Mouse (Mus musculus): ENCODE measurements around the gene Mybl2. TPM values are rescaled to one million over a fixed set of nuclear protein-coding genes. Genes with fewer than 3 reads are reported as not detected.
"Not testable (repeated sequence)": the region's sequence is repeated elsewhere in the genome, so short reads cannot be mapped to it uniquely, and the experiment has no call there.

The Mybl2 gene
- 10 to 100 TPM; 10.6 TPM for total RNA-seq (2021)
- long read RNA-seq, experiment 1, transcript Mybl2-201 (14 exons, 3,651 nt): major isoform, 5 of 7 reads
- long read RNA-seq, experiment 1, partial matches to known transcripts: 1 of 7 reads
- long read RNA-seq, experiment 1, other reads (novel, unspliced or antisense): 1 of 7 reads
- long read RNA-seq, experiment 2, transcript Mybl2-201 (14 exons, 3,651 nt): major isoform, 9 of 15 reads
- long read RNA-seq, experiment 2, partial matches to known transcripts: 1 of 15 reads
- long read RNA-seq, experiment 2, other reads (novel, unspliced or antisense): 5 of 15 reads

- peak; percentile 89 to 93 for DNase-seq (ENCODE audit: low spot score in 2 of 2)
These were observed at the start of gene Mybl2 for GRCm38 (mm10) chr2:163054335-163054840. TSS of gene Mybl2 (plus strand) at chr2:163054687.

GRCm38 (mm10) chr2:163007299-163007698 is 47.2 kb upstream of the Mybl2 start:
- no peak for DNase-seq (ENCODE audit: low spot score in 2 of 2)

- peak; percentile 77 to 89 for DNase-seq (ENCODE audit: low spot score in 2 of 2)
These were observed 37.4 kb upstream of the Mybl2 start, which contains the start of gene Ift52 for GRCm38 (mm10) chr2:163016916-163017743. TSS of gene Ift52 (plus strand) at chr2:163017354.

- no peak for DNase-seq (ENCODE audit: low spot score in 2 of 2)
These were observed 23.2 kb upstream of the Mybl2 start for GRCm38 (mm10) chr2:163031289-163031688.

- no peak for DNase-seq (ENCODE audit: low spot score in 2 of 2)
These were observed 22.7 kb upstream of the Mybl2 start for GRCm38 (mm10) chr2:163031757-163032156.

- DNase-seq (ENCODE audit: low spot score in 2 of 2): no peak
These were observed 21.9 kb upstream of the Mybl2 start for GRCm38 (mm10) chr2:163032622-163033021.

GRCm38 (mm10) chr2:163039940-163040339 is 14.5 kb upstream of the Mybl2 start:
- no peak for DNase-seq (ENCODE audit: low spot score in 2 of 2)

GRCm38 (mm10) chr2:163048125-163048524 is 6.4 kb upstream of the Mybl2 start:
- peak; percentile 43 to 71 for DNase-seq (ENCODE audit: low spot score in 2 of 2)

- DNase-seq (ENCODE audit: low spot score in 2 of 2): no peak
These were observed 5.4 kb upstream of the Mybl2 start for GRCm38 (mm10) chr2:163049116-163049515.

GRCm38 (mm10) chr2:163051691-163052090 is 2.8 kb upstream of the Mybl2 start:
- DNase-seq (ENCODE audit: low spot score in 2 of 2): no peak

- no peak for DNase-seq (ENCODE audit: low spot score in 2 of 2)
These were observed 2.4 kb upstream of the Mybl2 start for GRCm38 (mm10) chr2:163052101-163052500.

- no peak for DNase-seq (ENCODE audit: low spot score in 2 of 2)
These were observed 1.7 kb upstream of the Mybl2 start for GRCm38 (mm10) chr2:163052826-163053225.

- DNase-seq (ENCODE audit: low spot score in 2 of 2): peak; percentile 18 to 27
These were observed 506 bp downstream of the Mybl2 start for GRCm38 (mm10) chr2:163054891-163055494.

GRCm38 (mm10) chr2:163055715-163056114 is 1.2 kb downstream of the Mybl2 start:
- no peak for DNase-seq (ENCODE audit: low spot score in 2 of 2)

GRCm38 (mm10) chr2:163056584-163056983 is 2.1 kb downstream of the Mybl2 start:
- no peak for DNase-seq (ENCODE audit: low spot score in 2 of 2)

- not testable (repeated sequence) for DNase-seq (ENCODE audit: low spot score in 2 of 2)
These were observed 4.5 kb downstream of the Mybl2 start for GRCm38 (mm10) chr2:163058981-163059380.

- no peak for DNase-seq (ENCODE audit: low spot score in 2 of 2)
These were observed 6.1 kb downstream of the Mybl2 start for GRCm38 (mm10) chr2:163060630-163061029.

GRCm38 (mm10) chr2:163061203-163062118 is 7.0 kb downstream of the Mybl2 start:
- DNase-seq (ENCODE audit: low spot score in 2 of 2): no peak

- no peak for DNase-seq (ENCODE audit: low spot score in 2 of 2)
These were observed 7.6 kb downstream of the Mybl2 start for GRCm38 (mm10) chr2:163062119-163062508.

GRCm38 (mm10) chr2:163066326-163066725 is 11.8 kb downstream of the Mybl2 start:
- no peak for DNase-seq (ENCODE audit: low spot score in 2 of 2)

- DNase-seq (ENCODE audit: low spot score in 2 of 2): no peak
These were observed 12.7 kb downstream of the Mybl2 start for GRCm38 (mm10) chr2:163067233-163067632.

Measured in gastrocnemius, postnatal 4 days (tissue).